In the genomic region with DNA sequence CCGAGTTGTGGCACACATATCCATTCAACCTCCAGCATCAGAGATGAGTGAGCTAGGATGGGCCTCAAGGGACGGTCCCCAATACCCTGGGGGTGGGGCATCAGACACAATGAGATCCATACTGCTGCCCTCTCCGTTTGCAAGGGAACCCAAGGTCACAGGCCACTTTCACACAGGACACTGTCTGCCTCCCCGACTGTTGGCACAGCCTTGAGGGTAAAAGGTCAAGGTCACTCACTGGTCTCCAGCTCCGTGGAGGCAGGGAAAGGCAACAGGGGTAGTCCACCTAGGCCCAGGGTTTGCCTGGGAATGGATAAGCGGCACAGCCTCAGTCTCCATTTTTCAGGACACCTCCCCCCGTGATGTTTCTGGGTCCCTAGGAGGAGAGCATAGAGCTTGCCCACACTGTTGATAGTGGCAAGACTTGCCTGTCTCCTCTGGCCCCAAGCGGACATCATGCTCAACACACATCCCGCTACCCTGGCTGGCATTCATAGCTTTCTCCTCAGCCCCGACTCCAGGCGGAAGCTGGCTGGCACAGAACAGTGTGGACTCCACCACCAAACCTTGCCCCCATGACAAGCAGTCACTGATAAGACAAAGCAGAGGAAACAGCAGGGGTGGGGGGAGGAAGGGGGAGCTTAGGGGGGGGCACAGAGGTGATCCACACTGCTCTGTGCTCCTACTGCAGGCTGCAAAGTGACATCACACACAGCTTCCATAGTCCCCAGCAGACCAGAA, we compare ENCODE assay signal across 16 mouse cellular contexts. TPM values are rescaled to one million over a fixed set of nuclear protein-coding genes. Genes with fewer than 3 reads are reported as not detected.
DNase-seq lines count a peak whose midpoint lies in the region; ATAC-seq lines count a peak whose summit lies in the region.
"Had no signal": no experiment of that assay in that cellular context is flagged by ENCODE, and none has a peak within 500 bp of the region (broad histone marks: within the 10 kb centered on the region; RNA-seq: fewer than 3 reads in every experiment).

No protein-coding gene starts in this region.

- H3K9me3 ChIP-seq in heart, embryonic 16.5 days (replicated peaks; ENCODE audit: control insufficient read depth, low read length), result no peaks in the 10 kb centered on the region
- no peaks in the 10 kb centered on the region for H3K9me3 ChIP-seq in liver, embryonic 16.5 days (replicated peaks; ENCODE audit: control insufficient read depth, low read length)
- H3K9me3 ChIP-seq: forebrain, embryonic 10.5 days; hindbrain, embryonic 12.5 days; neural tube, embryonic 12.5 days had no signal

- peaks cover 8% of the 10 kb centered on the region; the same call in 1 of the 2 replicates for H3K27me3 ChIP-seq in heart, embryonic 16.5 days (ENCODE audit: control insufficient read depth, insufficient read depth, low read length)
- H3K27me3 ChIP-seq in liver, embryonic 16.5 days (ENCODE audit: control insufficient read depth, insufficient read depth, low read depth, low read length), result peaks cover 13% of the 10 kb centered on the region

- H3K9ac ChIP-seq in heart, embryonic 16.5 days (ENCODE audit: low read length), result no peak overlapping the region
- H3K9ac ChIP-seq in liver, embryonic 16.5 days (ENCODE audit: low read depth, low read length), result 0 out of 2 replicates have a peak overlapping the region, but pooled peaks have one; percentile 14
- H3K9ac ChIP-seq: hindbrain, embryonic 12.5 days; neural tube, embryonic 12.5 days had no signal

- peak; percentile 45 for DNase-seq in adrenal gland, adult 2 months
- DNase-seq in adrenal gland, adult 8-10 months, result no peak
- DNase-seq in heart, adult 18-20 months, result no peak
- DNase-seq in adrenal gland, postnatal 25 days, result peak; percentile 32
- no peak for DNase-seq in lung, postnatal 10 days
- DNase-seq in yolk sac, embryonic 10.5 days (ENCODE audit: low spot score), result no peak
- DNase-seq: kidney, adult 9 months; kidney, postnatal 4 days had no signal

- WGBS in heart, embryonic 16.5 days, result 62% methylated on average over 11 of the region's 11 CpGs
- 50% methylated on average over 11 of the region's 11 CpGs for WGBS in liver, embryonic 16.5 days (ENCODE audit: insufficient replicate concordance)

- 0 out of 2 replicates have a peak, but pooled peaks have one; percentile 6 for ATAC-seq in heart, embryonic 16.5 days (replicated peaks; ENCODE audit: extremely low read depth, insufficient read depth, low FRiP score)
- ATAC-seq in liver, embryonic 16.5 days (ENCODE audit: low read depth), result no peak
- ATAC-seq: inflammation-experienced regulatory T-cells, adult 6 months; lung, postnatal 0 days had no signal

- H3K4me2 ChIP-seq in heart, embryonic 16.5 days (ENCODE audit: low read depth, low read length), result no peak overlapping the region
- H3K4me2 ChIP-seq in liver, embryonic 16.5 days (ENCODE audit: low read depth, low read length), result no peak overlapping the region
- H3K4me2 ChIP-seq: heart, embryonic 11.5 days; hindbrain, embryonic 12.5 days; neural tube, embryonic 12.5 days had no signal

- H3K27ac ChIP-seq in heart, embryonic 16.5 days (ENCODE audit: low read length), result no peak overlapping the region
- H3K27ac ChIP-seq in liver, embryonic 16.5 days (ENCODE audit: low read length), result 0 out of 2 replicates have a peak overlapping the region, but pooled peaks have one; percentile 9
- H3K27ac ChIP-seq: hindbrain, embryonic 12.5 days; neural tube, embryonic 12.5 days had no signal

- H3K36me3 ChIP-seq in heart, embryonic 16.5 days (ENCODE audit: control insufficient read depth, insufficient read depth), result no peaks in the 10 kb centered on the region
- H3K36me3 ChIP-seq in liver, embryonic 16.5 days (ENCODE audit: control insufficient read depth, insufficient read depth), result no peaks in the 10 kb centered on the region
- H3K36me3 ChIP-seq: forebrain, embryonic 10.5 days; hindbrain, embryonic 12.5 days; neural tube, embryonic 12.5 days had no signal

- peaks cover 14% of the 10 kb centered on the region for H3K4me1 ChIP-seq in heart, embryonic 16.5 days (ENCODE audit: control insufficient read depth, insufficient read depth, low read length)
- H3K4me1 ChIP-seq in liver, embryonic 16.5 days (ENCODE audit: control insufficient read depth, low read depth, low read length), result peaks cover 52% of the 10 kb centered on the region

- no peak overlapping the region for H3K4me3 ChIP-seq in heart, embryonic 16.5 days (ENCODE audit: low read length)
- H3K4me3 ChIP-seq in liver, embryonic 16.5 days (ENCODE audit: low read depth, low read length), result no peak overlapping the region
- H3K4me3 ChIP-seq: forebrain, embryonic 10.5 days; hindbrain, embryonic 12.5 days; neural tube, embryonic 12.5 days had no signal

RNA-seq across cellular contexts. Expression of gene Zfpm1, which starts 7.1 kb away (rescaled TPM):
- 10 to 100 TPM; 16.0 to 24.2 TPM for total RNA-seq in adrenal gland, adult 2 months (2021)
- 37.4 and 60.4 TPM in 2 replicates for polyA plus RNA-seq in adrenal gland, adult 2 months (2012; rRNA removed)
- total RNA-seq in adrenal gland, adult 8-10 months (2022), result 10 to 100 TPM; 17.3 to 35.3 (median 28.0) TPM
- 2.9 and 3.1 TPM in 2 replicates for polyA plus RNA-seq in heart, embryonic 16.5 days (2015; fragmentation: Nextera tagmentation; extraction: Ambion mirVana)
- total RNA-seq in heart, adult 18-20 months (2021), result 10 to 100 TPM; 18.4 to 23.0 TPM
- 17.8 and 22.4 TPM in 2 replicates for total RNA-seq in adrenal gland, postnatal 25 days (2021)
- polyA plus RNA-seq in liver, embryonic 16.5 days (2015; fragmentation: Nextera tagmentation; extraction: Ambion mirVana), result 6.8 and 8.1 TPM in 2 replicates

Comparison
In these comparisons a context has a peak if more than half of its experiments do, and no peak if none do; other contexts are left out.
1. DNase-seq: peak in adrenal gland, adult 2 months (single experiment) and adrenal gland, postnatal 25 days (single experiment); none in adrenal gland, adult 8-10 months (single experiment), heart, adult 18-20 months (0 of 2), lung, postnatal 10 days (single experiment) and yolk sac, embryonic 10.5 days (single experiment).